Mouse (Mus musculus) neural tube, embryonic 15.5 days (tissue): ENCODE measurements around the gene Ttc24. TPM values are rescaled to one million over a fixed set of nuclear protein-coding genes. Genes with fewer than 3 reads are reported as not detected.

Source experiments
- ATAC-seq: fragments of 200-750 bp; cut with Nextera tagmentation; 2 replicates; pipeline ENCODE4 v1.8.0; 2017; ENCODE audit warnings: mild to moderate bottlenecking, moderate TSS enrichment, moderate library complexity; ENCODE audit not compliant: low FRiP score
- H3K27ac ChIP-seq: fragments of 300-500 bp; sonication (generic); replicated peaks from 2 replicates; pipeline ENCODE4 v1.5.1; 2015; ENCODE audit warnings: mild to moderate bottlenecking, inconsistent platforms
- H3K27me3 ChIP-seq: fragments of 300-500 bp; sonication (generic); replicated peaks from 2 replicates; pipeline ENCODE4 v1.6.1; 2015; ENCODE audit warnings: inconsistent platforms
- H3K36me3 ChIP-seq: fragments of 300-500 bp; sonication (generic); 2 replicates; pipeline ENCODE4 v1.6.1; 2015; ENCODE audit warnings: inconsistent platforms
- H3K4me1 ChIP-seq: fragments of 300-500 bp; sonication (generic); 2 replicates; pipeline ENCODE4 v1.6.1; 2015; ENCODE audit warnings: inconsistent platforms
- H3K4me2 ChIP-seq: fragments of 300-500 bp; sonication (generic); 2 replicates; pipeline ENCODE4 v1.6.1; 2015; ENCODE audit warnings: inconsistent platforms, mild to moderate bottlenecking, moderate library complexity
- H3K4me3 ChIP-seq: fragments of 300-500 bp; sonication (generic); replicated peaks from 2 replicates; pipeline ENCODE4 v1.5.1; 2015; ENCODE audit warnings: mild to moderate bottlenecking, inconsistent platforms
- H3K9ac ChIP-seq: fragments of 300-500 bp; sonication (generic); replicated peaks from 2 replicates; pipeline ENCODE4 v1.6.1; 2015; ENCODE audit warnings: mild to moderate bottlenecking, inconsistent platforms
- H3K9me3 ChIP-seq: fragments of 300-500 bp; sonication (generic); replicated peaks from 2 replicates; pipeline ENCODE4 v1.6.1; 2016; ENCODE audit warnings: inconsistent platforms
- WGBS: fragments of 180-500 bp; shearing (Covaris S2); methylation state at CpG from one replicate; pipeline ENCODE4 v1.1.7; 2015; ENCODE audit warnings: mixed read lengths; 5-methylcytosine and 5-hydroxymethylcytosine counted together
- polyA plus RNA-seq: library from polyadenylated mRNA; unstranded; fragments of >200 nt; fragmentation: Nextera tagmentation; extraction: Ambion mirVana; gene quantifications from 2 replicates; pipeline ENCODE4 v1.2.1, GENCODE M21; 2015

Gene Ttc24
- polyA plus RNA-seq, 1 experiment from 2014 or later: not detected

- Histone ChIP-seq H3K27me3 (peaks cover 6% of the 10 kb centered on the region; the same call in 1 of the 2 replicates), H3K36me3 (no peaks in the 10 kb centered on the region), H3K9ac (no peak overlapping the region), H3K27ac (no peak overlapping the region), H3K4me1 (no peaks in the 10 kb centered on the region; the same call in 1 of the 2 replicates), H3K9me3 (no peaks in the 10 kb centered on the region), H3K4me3 (no peak overlapping the region), H3K4me2 (no peak overlapping the region)
- no peak for ATAC-seq
- 79% methylated on average over 8 of the region's 8 CpGs for WGBS
These were observed 3.3 kb downstream of the Ttc24 start for GRCm38 (mm10) chr3:88074766-88075165.

- 67% methylated on average over 2 of the region's 2 CpGs for WGBS
- Histone ChIP-seq H3K4me2 (no peak overlapping the region), H3K27ac (no peak overlapping the region), H3K4me1 (no peaks in the 10 kb centered on the region; the same call in 1 of the 2 replicates), H3K9ac (no peak overlapping the region), H3K27me3 (peaks cover 6% of the 10 kb centered on the region; the same call in 1 of the 2 replicates), H3K36me3 (no peaks in the 10 kb centered on the region), H3K9me3 (no peaks in the 10 kb centered on the region), H3K4me3 (no peak overlapping the region)
- ATAC-seq: no peak
These were observed 3.8 kb downstream of the Ttc24 start for GRCm38 (mm10) chr3:88074351-88074750.

GRCm38 (mm10) chr3:88073631-88074030 lies 4.5 kb downstream of the Ttc24 start:
- Histone ChIP-seq H3K4me1 (no peaks in the 10 kb centered on the region; the same call in 1 of the 2 replicates), H3K4me3 (no peak overlapping the region), H3K36me3 (no peaks in the 10 kb centered on the region), H3K4me2 (no peak overlapping the region), H3K27ac (no peak overlapping the region), H3K27me3 (peaks cover 6% of the 10 kb centered on the region; the same call in 1 of the 2 replicates), H3K9me3 (no peaks in the 10 kb centered on the region), H3K9ac (no peak overlapping the region)
- 72% methylated on average over 2 of the region's 2 CpGs for WGBS
- ATAC-seq: no peak

GRCm38 (mm10) chr3:88071783-88072182 lies 6.3 kb downstream of the Ttc24 start:
- H3K27ac ChIP-seq: no peak overlapping the region
- no peaks in the 10 kb centered on the region for H3K4me1 ChIP-seq
- no peak overlapping the region for H3K4me2 ChIP-seq
- H3K9me3 ChIP-seq: no peaks in the 10 kb centered on the region
- WGBS: 2% methylated on average over 5 of the region's 5 CpGs
- no peak overlapping the region for H3K9ac ChIP-seq
- peak; percentile 65; the same call in 1 of the 2 replicates for ATAC-seq
- H3K36me3 ChIP-seq: no peaks in the 10 kb centered on the region
- peaks cover 6% of the 10 kb centered on the region; the same call in 1 of the 2 replicates for H3K27me3 ChIP-seq
- no peak overlapping the region for H3K4me3 ChIP-seq

- 63% methylated on average over 2 of the region's 2 CpGs for WGBS
- Histone ChIP-seq H3K4me1 (no peaks in the 10 kb centered on the region), H3K9me3 (no peaks in the 10 kb centered on the region), H3K27ac (no peak overlapping the region), H3K4me3 (no peak overlapping the region), H3K4me2 (no peak overlapping the region), H3K27me3 (peaks cover 6% of the 10 kb centered on the region; the same call in 1 of the 2 replicates), H3K36me3 (no peaks in the 10 kb centered on the region), H3K9ac (no peak overlapping the region)
- no peak for ATAC-seq
These were observed 9.7 kb downstream of the Ttc24 start for GRCm38 (mm10) chr3:88068386-88068785.

- Histone ChIP-seq H3K4me1 (peaks cover 22% of the 10 kb centered on the region), H3K4me2 (peak within 1 kb of the TSS; percentile 87), H3K36me3 (peaks cover 35% of the 10 kb centered on the region), H3K27ac (peak within 1 kb of the TSS; percentile 81), H3K9me3 (no peaks in the 10 kb centered on the region), H3K27me3 (no peaks in the 10 kb centered on the region), H3K9ac (peak within 1 kb of the TSS; percentile 95), H3K4me3 (peak within 1 kb of the TSS; percentile 94)
- WGBS: 1% methylated on average over 60 of the region's 60 CpGs
- peak; percentile 95 for ATAC-seq
These were observed 20.0 kb downstream of the Ttc24 start, which contains the start of gene Naxe for GRCm38 (mm10) chr3:88057902-88058696. TSS of gene Naxe (minus strand) at chr3:88058495.

- Histone ChIP-seq H3K4me2 (peak overlapping the region; percentile 87), H3K36me3 (peaks cover 46% of the 10 kb centered on the region), H3K9ac (peak overlapping the region; percentile 95; the same call in 1 of the 2 replicates), H3K9me3 (no peaks in the 10 kb centered on the region), H3K27ac (no peak overlapping the region), H3K4me3 (peak overlapping the region; percentile 94), H3K4me1 (peaks cover 22% of the 10 kb centered on the region), H3K27me3 (no peaks in the 10 kb centered on the region)
- WGBS: 85% methylated on average over 6 of the region's 6 CpGs
- no peak for ATAC-seq
These were observed 21.1 kb downstream of the Ttc24 start for GRCm38 (mm10) chr3:88057030-88057429.

GRCm38 (mm10) chr3:88049532-88049931 lies 28.6 kb downstream of the Ttc24 start:
- Histone ChIP-seq H3K27me3 (no peaks in the 10 kb centered on the region), H3K9ac (no peak overlapping the region), H3K4me1 (peaks cover 4% of the 10 kb centered on the region; the same call in 1 of the 2 replicates), H3K36me3 (peaks cover 50% of the 10 kb centered on the region), H3K27ac (no peak overlapping the region), H3K4me3 (no peak overlapping the region), H3K4me2 (no peak overlapping the region), H3K9me3 (no peaks in the 10 kb centered on the region)
- 92% methylated on average over 3 of the region's 3 CpGs for WGBS
- no peak for ATAC-seq

- Histone ChIP-seq H3K4me2 (peak within 1 kb of the TSS; percentile 79), H3K4me3 (peak within 1 kb of the TSS; percentile 72), H3K4me1 (peaks cover 16% of the 10 kb centered on the region), H3K27ac (peak within 1 kb of the TSS; percentile 72), H3K27me3 (peaks cover 25% of the 10 kb centered on the region), H3K9ac (peak within 1 kb of the TSS; percentile 54), H3K36me3 (0 out of 2 replicates have a peak, but pooled peaks cover 4% of the 10 kb centered on the region), H3K9me3 (no peaks in the 10 kb centered on the region)
- peak; percentile 97 for ATAC-seq
- 11% methylated on average over 36 of the region's 36 CpGs for WGBS
These were observed 35.3 kb downstream of the Ttc24 start, which contains the start of gene Gpatch4 for GRCm38 (mm10) chr3:88042661-88043421. TSS of gene Gpatch4 (plus strand) at chr3:88043108.

GRCm38 (mm10) chr3:88035561-88036293 lies 42.4 kb downstream of the Ttc24 start:
- Histone ChIP-seq H3K36me3 (no peaks in the 10 kb centered on the region), H3K27me3 (peaks cover 50% of the 10 kb centered on the region), H3K4me1 (no peaks in the 10 kb centered on the region), H3K9me3 (no peaks in the 10 kb centered on the region), H3K4me3 (no peak overlapping the region), H3K27ac (no peak overlapping the region), H3K4me2 (no peak overlapping the region), H3K9ac (no peak overlapping the region)
- no peak for ATAC-seq
- WGBS: 76% methylated on average over 1 of the region's 1 CpGs

- Histone ChIP-seq H3K27ac (no peak overlapping the region), H3K4me3 (no peak overlapping the region), H3K4me1 (no peaks in the 10 kb centered on the region), H3K4me2 (no peak overlapping the region), H3K9ac (no peak overlapping the region), H3K36me3 (no peaks in the 10 kb centered on the region), H3K9me3 (no peaks in the 10 kb centered on the region), H3K27me3 (peaks cover 47% of the 10 kb centered on the region)
- 75% methylated on average over 5 of the region's 5 CpGs for WGBS
- ATAC-seq: no peak
These were observed 44.6 kb downstream of the Ttc24 start for GRCm38 (mm10) chr3:88033506-88033905.
